Mouse (Mus musculus): ENCODE results near the gene Ackr1. TPM values are rescaled to one million over a fixed set of nuclear protein-coding genes. Genes with fewer than 3 reads are reported as not detected.

Gene Ackr1
- polyA plus RNA-seq, 1 experiment from 2014 or later: 0.66 TPM

GRCm38 (mm10) chr1:173337008-173337407, 3.5 kb upstream of the Ackr1 start:
- H3K4me3 ChIP-seq (ENCODE audit: low read depth, low read length): no peak overlapping the region
- H3K4me1 ChIP-seq (replicated peaks; ENCODE audit: control insufficient read depth, insufficient read depth, low read length): no peaks in the 10 kb centered on the region
- no peak overlapping the region for H3K27ac ChIP-seq (ENCODE audit: low read depth, low read length)
- no peaks in the 10 kb centered on the region for H3K27me3 ChIP-seq (replicated peaks; ENCODE audit: control insufficient read depth, insufficient read depth, low read length)
- H3K36me3 ChIP-seq (ENCODE audit: control insufficient read depth, insufficient read depth): no peaks in the 10 kb centered on the region
- ATAC-seq: no peak
- no peak for TF ChIP-seq CTCF (IDR thresholded peaks at IDR 0.05; ENCODE audit: low read depth)
- WGBS: 93% methylated on average over 10 of the region's 10 CpGs
- no peak overlapping the region for H3K9ac ChIP-seq (ENCODE audit: low read depth, low read length)
- H3K4me2 ChIP-seq (replicated peaks; ENCODE audit: low read depth): no peak overlapping the region
- no peaks in the 10 kb centered on the region for H3K9me3 ChIP-seq (ENCODE audit: control insufficient read depth)

GRCm38 (mm10) chr1:173335903-173336302, 2.4 kb upstream of the Ackr1 start:
- Histone ChIP-seq H3K36me3 (ENCODE audit: control insufficient read depth, insufficient read depth) (no peaks in the 10 kb centered on the region), H3K27me3 (replicated peaks; ENCODE audit: control insufficient read depth, insufficient read depth, low read length) (no peaks in the 10 kb centered on the region), H3K9ac (ENCODE audit: low read depth, low read length) (no peak overlapping the region), H3K27ac (ENCODE audit: low read depth, low read length) (no peak overlapping the region), H3K4me2 (replicated peaks; ENCODE audit: low read depth) (no peak overlapping the region), H3K9me3 (ENCODE audit: control insufficient read depth) (no peaks in the 10 kb centered on the region), H3K4me3 (ENCODE audit: low read depth, low read length) (no peak overlapping the region), H3K4me1 (replicated peaks; ENCODE audit: control insufficient read depth, insufficient read depth, low read length) (no peaks in the 10 kb centered on the region)
- WGBS: 40% methylated on average over 11 of the region's 11 CpGs
- no peak for TF ChIP-seq CTCF (IDR thresholded peaks at IDR 0.05; ENCODE audit: low read depth)
- no peak for ATAC-seq

GRCm38 (mm10) chr1:173332418-173332817, 1.1 kb downstream of the Ackr1 start:
- no peak for ATAC-seq
- WGBS: 87% methylated on average over 5 of the region's 5 CpGs
- H3K36me3 ChIP-seq (ENCODE audit: control insufficient read depth, insufficient read depth): no peaks in the 10 kb centered on the region

GRCm38 (mm10) chr1:173329743-173330142, 3.8 kb downstream of the Ackr1 start:
- no peaks in the 10 kb centered on the region for H3K36me3 ChIP-seq (ENCODE audit: control insufficient read depth, insufficient read depth)
- TF ChIP-seq CTCF (IDR thresholded peaks at IDR 0.05; ENCODE audit: low read depth): no peak
- no peak overlapping the region for H3K9ac ChIP-seq (ENCODE audit: low read depth, low read length)
- no peak for ATAC-seq
- no peak overlapping the region for H3K4me3 ChIP-seq (ENCODE audit: low read depth, low read length)
- no peaks in the 10 kb centered on the region for H3K27me3 ChIP-seq (replicated peaks; ENCODE audit: control insufficient read depth, insufficient read depth, low read length)
- H3K27ac ChIP-seq (ENCODE audit: low read depth, low read length): no peak overlapping the region
- no peaks in the 10 kb centered on the region for H3K4me1 ChIP-seq (replicated peaks; ENCODE audit: control insufficient read depth, insufficient read depth, low read length)
- 77% methylated on average over 5 of the region's 5 CpGs for WGBS
- H3K4me2 ChIP-seq (replicated peaks; ENCODE audit: low read depth): no peak overlapping the region
- H3K9me3 ChIP-seq (ENCODE audit: control insufficient read depth): no peaks in the 10 kb centered on the region

More at GRCm38 (mm10) chr1:173332418-173332817, 1.1 kb downstream of the Ackr1 start:
- Histone ChIP-seq H3K4me3 (ENCODE audit: low read depth, low read length) (no peak overlapping the region), H3K9ac (ENCODE audit: low read depth, low read length) (no peak overlapping the region), H3K9me3 (ENCODE audit: control insufficient read depth) (no peaks in the 10 kb centered on the region), H3K4me1 (replicated peaks; ENCODE audit: control insufficient read depth, insufficient read depth, low read length) (no peaks in the 10 kb centered on the region), H3K27me3 (replicated peaks; ENCODE audit: control insufficient read depth, insufficient read depth, low read length) (no peaks in the 10 kb centered on the region), H3K27ac (ENCODE audit: low read depth, low read length) (no peak overlapping the region), H3K4me2 (replicated peaks; ENCODE audit: low read depth) (no peak overlapping the region)
- TF ChIP-seq CTCF (IDR thresholded peaks at IDR 0.05; ENCODE audit: low read depth): no peak

GRCm38 (mm10) chr1:173329185-173329584, 4.4 kb downstream of the Ackr1 start:
- WGBS: 27% methylated on average over 4 of the region's 4 CpGs

GRCm38 (mm10) chr1:173328446-173328845, 5.1 kb downstream of the Ackr1 start:
- Histone ChIP-seq H3K9me3 (ENCODE audit: control insufficient read depth) (no peaks in the 10 kb centered on the region), H3K36me3 (ENCODE audit: control insufficient read depth, insufficient read depth) (no peaks in the 10 kb centered on the region), H3K4me2 (replicated peaks; ENCODE audit: low read depth) (no peak overlapping the region), H3K9ac (ENCODE audit: low read depth, low read length) (no peak overlapping the region), H3K27ac (ENCODE audit: low read depth, low read length) (no peak overlapping the region), H3K4me1 (replicated peaks; ENCODE audit: control insufficient read depth, insufficient read depth, low read length) (no peaks in the 10 kb centered on the region), H3K27me3 (replicated peaks; ENCODE audit: control insufficient read depth, insufficient read depth, low read length) (no peaks in the 10 kb centered on the region), H3K4me3 (ENCODE audit: low read depth, low read length) (no peak overlapping the region)
- no peak for ATAC-seq
- 82% methylated on average over 8 of the region's 8 CpGs for WGBS
- no peak for TF ChIP-seq CTCF (IDR thresholded peaks at IDR 0.05; ENCODE audit: low read depth)

More at GRCm38 (mm10) chr1:173329185-173329584, 4.4 kb downstream of the Ackr1 start:
- Histone ChIP-seq H3K27ac (ENCODE audit: low read depth, low read length) (no peak overlapping the region), H3K9me3 (ENCODE audit: control insufficient read depth) (no peaks in the 10 kb centered on the region), H3K27me3 (replicated peaks; ENCODE audit: control insufficient read depth, insufficient read depth, low read length) (no peaks in the 10 kb centered on the region), H3K4me2 (replicated peaks; ENCODE audit: low read depth) (no peak overlapping the region), H3K4me3 (ENCODE audit: low read depth, low read length) (no peak overlapping the region), H3K36me3 (ENCODE audit: control insufficient read depth, insufficient read depth) (no peaks in the 10 kb centered on the region), H3K9ac (ENCODE audit: low read depth, low read length) (no peak overlapping the region), H3K4me1 (replicated peaks; ENCODE audit: control insufficient read depth, insufficient read depth, low read length) (no peaks in the 10 kb centered on the region)
- no peak for TF ChIP-seq CTCF (IDR thresholded peaks at IDR 0.05; ENCODE audit: low read depth)
- ATAC-seq: no peak

GRCm38 (mm10) chr1:173326552-173326951, 7.0 kb downstream of the Ackr1 start:
- Histone ChIP-seq H3K4me2 (replicated peaks; ENCODE audit: low read depth) (no peak overlapping the region), H3K9ac (ENCODE audit: low read depth, low read length) (no peak overlapping the region), H3K27ac (ENCODE audit: low read depth, low read length) (no peak overlapping the region), H3K9me3 (ENCODE audit: control insufficient read depth) (no peaks in the 10 kb centered on the region), H3K27me3 (replicated peaks; ENCODE audit: control insufficient read depth, insufficient read depth, low read length) (no peaks in the 10 kb centered on the region), H3K4me1 (replicated peaks; ENCODE audit: control insufficient read depth, insufficient read depth, low read length) (no peaks in the 10 kb centered on the region), H3K4me3 (ENCODE audit: low read depth, low read length) (no peak overlapping the region), H3K36me3 (ENCODE audit: control insufficient read depth, insufficient read depth) (no peaks in the 10 kb centered on the region)
- 31% methylated on average over 1 of the region's 1 CpGs for WGBS
- ATAC-seq: no peak
- TF ChIP-seq CTCF (IDR thresholded peaks at IDR 0.05; ENCODE audit: low read depth): no peak
